In genomic region chr6:89362281-89363106, GRCm38 (mm10) we compare ENCODE assay signal across 8 mouse cellular contexts. TPM values are rescaled to one million over a fixed set of nuclear protein-coding genes. Genes with fewer than 3 reads are reported as not detected.
DNase-seq lines count a peak whose midpoint lies in the region; ATAC-seq and TF ChIP-seq lines count a peak whose summit lies in the region.

Gene Plxna1, minus strand, starts transcription at chr6:89362620.

- no peaks in the 10 kb centered on the region for H3K27me3 ChIP-seq in hindbrain, postnatal 0 days (ENCODE audit: insufficient read depth, low read length)
- H3K27me3 ChIP-seq in midbrain, embryonic 10.5 days (ENCODE audit: low read depth, poor library complexity, severe bottlenecking) = peaks cover 21% of the 10 kb centered on the region

- WGBS in hindbrain, postnatal 0 days = 2% methylated on average over 85 of the region's 110 CpGs
- 3% methylated on average over 108 of the region's 110 CpGs for WGBS in midbrain, embryonic 10.5 days

- TF ChIP-seq POLR2A in cortical plate, adult 2 months (IDR thresholded peaks at IDR 0.05; ENCODE audit: extremely low read depth, insufficient read depth, low read length) = peak; percentile 69

- peak within 1 kb of the TSS; percentile 38 for H3K4me3 ChIP-seq in cortical plate, adult 2 months (ENCODE audit: insufficient read depth, low read length)
- H3K4me3 ChIP-seq in hindbrain, postnatal 0 days (ENCODE audit: low read length) = peak within 1 kb of the TSS; percentile 95
- peak within 1 kb of the TSS; percentile 99 for H3K4me3 ChIP-seq in midbrain, embryonic 10.5 days

- peak within 1 kb of the TSS; percentile 97 for H3K4me2 ChIP-seq in hindbrain, postnatal 0 days (ENCODE audit: low read depth, low read length)

- peaks cover 9% of the 10 kb centered on the region for H3K4me1 ChIP-seq in cortical plate, adult 2 months (ENCODE audit: control insufficient read depth, insufficient read depth, low read length)
- H3K4me1 ChIP-seq in hindbrain, postnatal 0 days (ENCODE audit: insufficient read depth, low read length) = peaks cover 25% of the 10 kb centered on the region
- peaks cover 52% of the 10 kb centered on the region for H3K4me1 ChIP-seq in midbrain, embryonic 10.5 days

- DNase-seq in urinary bladder, adult 2 months (ENCODE audit: low spot score) = peak; percentile 63
- DNase-seq in urinary bladder, postnatal 10 days (ENCODE audit: low spot score) = no peak
- peak; percentile 67 for DNase-seq in gastrocnemius, postnatal 14 days
- DNase-seq in hindbrain, postnatal 0 days (ENCODE audit: low spot score) = peak; percentile 87
- DNase-seq in left cerebral cortex, postnatal 4 days = peak; percentile 57
- DNase-seq in midbrain, embryonic 10.5 days (ENCODE audit: low spot score) = peak; percentile 82
- peak; percentile 40 to 77 for DNase-seq in spleen, postnatal 4 days (ENCODE audit: low spot score in 2 of 2)

- no peak for TF ChIP-seq CTCF in cortical plate, adult 2 months (IDR thresholded peaks at IDR 0.05; ENCODE audit: extremely low read depth, insufficient read depth, low read length)
- TF ChIP-seq CTCF in hindbrain, postnatal 0 days (IDR thresholded peaks at IDR 0.05; ENCODE audit: low read depth) = peak; percentile 47

- peak within 1 kb of the TSS; percentile 88 for H3K9ac ChIP-seq in hindbrain, postnatal 0 days (replicated peaks; ENCODE audit: low read length)

- no peaks in the 10 kb centered on the region for H3K36me3 ChIP-seq in hindbrain, postnatal 0 days (ENCODE audit: insufficient read depth, low read length)
- peaks cover 3% of the 10 kb centered on the region for H3K36me3 ChIP-seq in midbrain, embryonic 10.5 days

- intact Hi-C loops in gastrocnemius, postnatal 14 days (cut with DNase I; ENCODE audit: low total_unique reads) = loop anchor here (2.0 to 10.0 kb wide), 2 partner anchors 190 to 272 kb away; no protein-coding TSS in a partner anchor
- intact Hi-C loops in left cerebral cortex, postnatal 4 days (cut with DNase I) = loop anchor here (2.0 to 5.0 kb wide), 3 partner anchors 190 to 435 kb away; no protein-coding TSS in a partner anchor

- no peaks in the 10 kb centered on the region for H3K9me3 ChIP-seq in hindbrain, postnatal 0 days (ENCODE audit: low read length)
- peaks cover 2% of the 10 kb centered on the region for H3K9me3 ChIP-seq in midbrain, embryonic 10.5 days (replicated peaks)

- peak within 1 kb of the TSS; percentile 50; the same call in 1 of the 2 replicates for H3K27ac ChIP-seq in cortical plate, adult 2 months (ENCODE audit: insufficient read depth, low read length)
- H3K27ac ChIP-seq in hindbrain, postnatal 0 days = peak within 1 kb of the TSS; percentile 78
- peak within 1 kb of the TSS; percentile 97 for H3K27ac ChIP-seq in midbrain, embryonic 10.5 days (replicated peaks)

- ATAC-seq in hindbrain, postnatal 0 days = peak; percentile 78

RNA-seq across cellular contexts. Expression of gene Plxna1, which starts in this region (rescaled TPM):
- polyA plus RNA-seq in urinary bladder, adult 2 months (2012; rRNA removed) = 34.0 and 36.0 TPM in 2 replicates
- polyA plus RNA-seq in cortical plate, adult 2 months (2012; rRNA removed) = 42.8 and 47.0 TPM in 2 replicates
- total RNA-seq in gastrocnemius, postnatal 14 days (2021) = 10 to 100 TPM; 24.7 to 36.6 TPM
- 135 and 145 TPM in 2 replicates for total RNA-seq in hindbrain, postnatal 0 days (2014; rRNA removed)
- polyA plus RNA-seq in hindbrain, postnatal 0 days (2015; fragmentation: Nextera tagmentation; extraction: Ambion mirVana) = 25.3 and 30.6 TPM in 2 replicates
- total RNA-seq in left cerebral cortex, postnatal 4 days (2021) = 100 to 1,000 TPM; 188 to 193 TPM
- 24.3 and 30.4 TPM in 2 replicates for polyA plus RNA-seq in midbrain, embryonic 10.5 days (2016; fragmentation: Nextera tagmentation; extraction: Ambion mirVana)

Comparison
In these comparisons a context has a peak if more than half of its experiments do, and no peak if none do; other contexts are left out.
1. H3K4me3 ChIP-seq: peak in every context shown above with its lines; median percentile 99 in midbrain, embryonic 10.5 days; 95 in hindbrain, postnatal 0 days; 38 in cortical plate, adult 2 months.